Mouse (Mus musculus) testis, postnatal 14 days (tissue): ENCODE results near the gene Mtss1l.

Source experiments
- DNase-seq: peaks from one replicate; pipeline ENCODE4 v3.0.0; 2021; ENCODE audit warnings: low spot score

Gene Mtss1l

GRCm38 (mm10) chr8:110706288-110706870 is 14.9 kb upstream of the Mtss1l start:
- DNase-seq = no peak

- no peak for DNase-seq
These were observed 12.8 kb upstream of the Mtss1l start for GRCm38 (mm10) chr8:110708429-110708828.

- no peak for DNase-seq
These were observed 10.7 kb upstream of the Mtss1l start for GRCm38 (mm10) chr8:110710593-110710992.

GRCm38 (mm10) chr8:110711271-110711934 is 9.9 kb upstream of the Mtss1l start:
- no peak for DNase-seq

DNA sequence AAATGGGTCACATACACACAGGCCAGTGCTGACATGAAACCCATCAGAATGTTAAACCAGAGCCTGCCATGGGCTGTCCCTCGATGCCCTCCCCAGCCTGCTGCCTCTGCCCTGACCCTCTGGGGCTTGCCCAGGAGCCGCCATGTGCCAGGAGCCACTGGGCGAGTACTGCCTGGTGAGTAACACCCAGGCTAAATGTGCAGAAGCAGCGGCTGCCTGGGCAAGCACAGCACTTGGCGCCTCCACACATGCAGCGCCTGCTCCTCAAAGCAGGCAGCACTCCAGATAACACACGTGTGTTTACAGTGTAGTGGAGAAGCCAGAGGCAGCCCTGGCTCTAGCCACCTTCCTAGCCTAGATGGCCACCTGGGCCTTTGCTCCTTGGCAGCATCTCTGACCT is 8.2 kb upstream of the Mtss1l start:
- DNase-seq = no peak

DNA sequence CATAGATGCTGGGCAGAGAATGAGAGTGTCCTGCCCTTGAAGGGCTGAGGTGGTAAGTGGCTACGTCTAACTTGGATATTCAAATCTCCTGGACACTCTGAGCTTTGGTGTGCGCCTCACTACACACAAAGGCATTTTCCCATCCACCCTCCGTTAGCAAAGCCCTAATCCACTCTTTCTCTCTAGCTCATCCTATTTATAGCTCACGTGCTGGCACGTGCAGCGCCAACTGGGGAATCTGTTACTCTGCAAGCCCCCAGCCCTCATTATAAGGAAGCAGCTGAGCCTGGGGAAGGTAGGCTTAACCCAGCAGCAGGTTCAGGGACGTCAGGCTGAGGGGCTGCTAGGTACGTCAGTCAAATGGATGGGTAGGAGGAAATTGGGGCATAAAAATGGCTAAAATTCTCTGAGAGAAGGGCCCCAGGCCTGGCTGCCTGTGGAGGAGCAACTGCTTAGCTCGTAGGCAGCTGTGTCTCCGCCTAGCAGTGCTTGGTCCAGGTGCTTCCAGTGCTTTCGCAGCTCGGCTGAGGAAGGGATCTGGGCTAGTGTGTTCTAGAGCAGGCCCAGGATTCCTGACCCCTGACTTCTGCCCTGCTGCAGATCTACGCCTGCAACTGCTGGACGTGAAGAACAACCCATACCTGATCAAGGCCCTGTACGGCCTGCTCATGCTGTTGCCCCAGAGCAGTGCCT is 6.3 kb upstream of the Mtss1l start:
- DNase-seq = no peak

- DNase-seq = no peak
These were observed 5.2 kb upstream of the Mtss1l start for GRCm38 (mm10) chr8:110716075-110716474.

- no peak for DNase-seq
These were observed 4.1 kb upstream of the Mtss1l start for GRCm38 (mm10) chr8:110717131-110717530.

DNA sequence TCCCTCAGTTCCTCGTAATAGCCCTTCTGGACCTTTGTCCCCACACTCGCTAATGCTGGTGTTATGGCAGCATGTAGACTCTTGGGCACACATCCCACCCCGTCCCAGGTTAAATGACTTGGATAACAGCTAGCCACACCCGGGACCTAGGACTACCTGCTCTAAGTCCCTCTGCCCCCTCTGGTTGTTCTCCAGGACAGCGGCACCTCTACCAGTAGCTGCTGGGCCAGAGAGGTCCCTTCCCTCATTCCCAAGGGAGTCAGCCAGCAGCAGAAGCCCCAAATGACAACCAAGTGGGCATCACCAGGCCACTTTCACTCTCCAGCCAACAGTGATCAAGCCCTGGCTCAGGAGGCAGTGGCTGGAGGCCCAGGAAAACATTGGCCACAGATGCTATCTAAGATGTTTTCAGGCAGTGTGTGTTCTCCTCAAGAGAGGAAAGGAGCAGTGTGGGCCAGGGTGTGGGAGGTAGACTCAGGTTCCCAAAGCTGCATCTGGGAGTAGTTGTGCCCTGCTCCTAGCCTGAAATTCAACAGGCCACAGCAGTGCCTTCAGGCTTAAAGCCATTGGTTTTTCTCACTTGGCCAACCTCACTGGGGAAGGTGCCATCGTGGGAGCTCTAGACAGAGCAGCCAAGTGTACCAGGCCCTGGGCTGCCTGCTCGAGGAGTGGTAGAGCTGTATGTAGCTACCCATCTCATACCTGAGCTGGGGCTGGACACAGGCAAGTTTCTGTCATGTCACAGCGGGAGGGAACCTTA is 2.9 kb upstream of the Mtss1l start:
- no peak for DNase-seq

DNA sequence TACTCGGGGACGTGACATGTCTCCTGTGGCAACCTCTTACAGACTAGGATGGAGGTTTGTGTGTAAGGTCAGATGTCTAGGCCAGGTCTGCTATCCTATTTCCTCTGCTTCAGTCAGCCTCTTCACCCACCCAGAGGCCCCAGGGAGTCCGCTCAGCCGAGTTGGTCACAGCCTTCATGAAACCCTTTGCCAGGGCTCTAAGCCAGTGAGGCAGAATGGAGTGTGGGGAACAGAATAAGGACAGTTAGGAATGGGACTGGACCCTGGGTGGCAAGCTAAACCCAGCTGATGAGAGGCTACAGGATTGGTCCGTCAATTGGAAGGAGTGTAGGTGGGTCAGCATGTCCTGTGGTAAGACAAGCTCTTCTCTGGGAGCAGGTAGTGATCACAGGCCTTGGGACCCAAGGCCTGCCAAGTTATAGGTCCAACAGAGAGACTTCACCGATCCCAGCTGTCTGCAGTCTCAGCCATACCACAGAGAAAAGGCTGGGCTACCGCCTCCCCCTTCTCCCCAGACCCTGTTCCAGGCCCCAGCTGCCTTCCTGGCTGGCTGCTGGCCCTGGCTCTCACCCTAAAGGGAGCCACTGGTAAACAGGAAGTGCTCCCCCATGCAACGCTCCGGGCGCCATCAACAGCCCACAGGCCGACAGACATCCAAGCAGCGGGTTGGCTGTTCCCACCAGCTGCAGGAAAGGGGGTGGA is 2.2 kb upstream of the Mtss1l start:
- no peak for DNase-seq

DNA sequence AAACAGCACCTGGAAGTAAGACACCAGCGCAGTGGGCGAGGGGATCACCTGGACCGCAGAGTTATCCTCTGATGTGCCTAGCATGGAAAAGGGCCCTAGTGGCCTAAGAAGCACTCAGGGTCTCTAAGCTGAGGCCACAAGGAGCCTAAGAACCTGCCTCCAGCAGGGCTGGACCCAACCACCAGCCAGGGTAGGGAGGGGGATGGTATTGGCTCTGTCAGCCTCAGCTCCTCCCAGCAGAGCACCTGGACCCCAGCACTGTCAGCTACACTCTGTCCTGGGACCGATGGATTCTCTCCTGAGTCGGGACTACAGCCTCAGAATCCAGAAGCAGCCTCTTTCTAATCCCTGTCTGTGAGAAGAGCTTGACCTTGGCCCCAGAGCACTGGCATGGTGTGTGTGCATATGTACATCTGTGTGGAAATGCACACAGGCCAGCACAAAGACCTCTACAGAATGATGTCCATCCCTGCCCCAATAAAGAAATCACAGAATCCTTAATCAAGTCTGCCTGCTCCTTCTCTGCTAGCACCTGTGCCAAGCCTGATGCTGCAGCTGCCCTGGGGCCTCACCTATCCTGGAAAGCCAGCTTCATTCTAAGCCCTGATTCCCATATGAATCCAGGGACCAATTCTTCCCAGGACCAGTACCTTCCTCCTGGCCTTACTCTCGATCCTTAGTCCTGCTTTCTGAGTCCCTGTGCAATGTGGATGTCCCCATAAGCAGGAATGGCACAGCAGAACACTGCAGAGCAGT is 1.2 kb upstream of the Mtss1l start:
- no peak for DNase-seq

DNA sequence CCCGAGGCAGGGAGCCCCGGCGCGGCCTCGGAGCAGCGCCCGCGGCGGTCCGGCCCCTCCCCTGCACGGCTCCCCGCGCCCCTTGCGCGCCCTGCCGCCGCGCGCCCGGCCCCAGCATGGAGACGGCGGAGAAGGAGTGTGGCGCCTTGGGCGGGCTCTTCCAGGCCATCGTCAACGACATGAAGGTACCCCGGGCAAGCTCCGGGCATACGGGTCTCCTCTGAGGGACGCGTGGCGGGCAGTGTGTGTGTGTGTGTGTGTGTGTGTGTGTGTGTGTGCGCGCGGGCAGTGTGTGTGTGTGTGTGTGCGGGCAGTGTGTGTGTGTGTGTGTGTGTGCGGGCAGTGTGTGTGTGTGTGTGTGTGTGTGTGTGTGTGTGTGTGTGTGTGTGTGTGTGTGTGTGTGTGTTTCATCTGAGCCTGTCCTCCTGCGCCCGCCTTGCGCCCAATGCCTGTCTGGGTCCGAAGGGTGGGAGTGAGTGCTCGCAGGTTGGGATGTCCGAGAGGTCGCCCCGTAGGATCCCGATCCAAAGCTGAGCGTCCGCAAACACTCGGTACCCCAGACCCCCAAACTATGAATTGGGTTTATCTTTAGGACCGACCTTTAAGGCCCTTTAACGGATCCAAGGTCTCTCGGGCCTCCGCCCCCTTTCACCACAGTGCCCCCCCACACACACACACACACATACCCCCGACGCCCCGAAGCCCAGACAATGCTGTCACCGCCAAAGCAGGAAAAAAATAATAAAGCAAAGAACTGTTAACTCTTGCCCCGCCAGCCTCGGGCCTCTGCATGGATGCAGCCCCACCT is 534 bp downstream of the Mtss1l start:
- no peak for DNase-seq

DNA sequence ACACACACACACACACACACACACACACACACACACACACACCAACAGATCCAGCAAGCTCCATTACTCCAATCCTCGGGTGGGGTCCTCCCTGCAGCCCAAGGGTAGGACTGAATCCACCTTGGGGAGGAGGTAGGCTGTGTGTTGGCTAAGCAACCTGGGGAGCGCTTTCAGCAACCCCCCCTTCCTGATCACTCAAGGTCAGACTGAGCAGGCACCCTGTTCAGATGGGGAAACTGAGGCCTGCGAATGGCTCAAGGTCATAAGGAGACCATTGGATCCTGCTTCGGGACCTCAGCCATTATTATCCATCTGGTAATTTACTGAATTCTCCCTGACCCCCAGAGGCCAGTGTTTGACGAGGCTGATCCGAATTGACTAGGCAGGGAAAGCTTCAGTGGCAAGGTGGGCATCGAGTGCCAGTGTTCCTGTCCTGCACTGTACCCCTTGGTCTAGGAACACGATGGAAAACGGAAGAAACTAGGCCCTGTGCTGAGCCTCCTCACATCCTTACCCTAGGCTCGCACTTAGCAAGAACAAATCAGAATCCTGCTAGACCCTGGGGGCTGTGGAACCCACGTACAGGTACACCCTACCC is 1.2 kb downstream of the Mtss1l start:
- no peak for DNase-seq

GRCm38 (mm10) chr8:110724493-110724892 is 3.2 kb downstream of the Mtss1l start:
- no peak for DNase-seq

GRCm38 (mm10) chr8:110725084-110725838 is 4.0 kb downstream of the Mtss1l start:
- DNase-seq = no peak

DNA sequence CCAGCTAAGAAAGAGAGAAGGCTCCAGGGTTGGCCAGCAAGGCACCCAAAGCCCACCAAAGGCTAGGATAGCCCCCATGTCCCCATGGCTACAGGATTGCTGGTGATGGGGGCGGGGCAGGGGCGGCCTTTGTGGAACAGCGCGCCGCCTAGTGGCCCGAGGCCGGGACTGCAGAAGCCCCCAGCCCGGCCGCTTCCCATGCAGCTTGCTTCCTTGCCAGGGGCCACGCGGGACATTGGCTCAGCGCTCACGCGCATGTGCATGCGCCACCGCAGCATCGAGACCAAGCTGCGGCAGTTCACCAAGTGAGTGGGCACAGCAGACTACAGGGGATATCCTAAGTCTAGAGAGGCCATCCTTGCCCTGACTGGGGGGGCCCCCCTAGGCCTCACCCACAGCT is 5.6 kb downstream of the Mtss1l start:
- peak; percentile 65 for DNase-seq

DNA sequence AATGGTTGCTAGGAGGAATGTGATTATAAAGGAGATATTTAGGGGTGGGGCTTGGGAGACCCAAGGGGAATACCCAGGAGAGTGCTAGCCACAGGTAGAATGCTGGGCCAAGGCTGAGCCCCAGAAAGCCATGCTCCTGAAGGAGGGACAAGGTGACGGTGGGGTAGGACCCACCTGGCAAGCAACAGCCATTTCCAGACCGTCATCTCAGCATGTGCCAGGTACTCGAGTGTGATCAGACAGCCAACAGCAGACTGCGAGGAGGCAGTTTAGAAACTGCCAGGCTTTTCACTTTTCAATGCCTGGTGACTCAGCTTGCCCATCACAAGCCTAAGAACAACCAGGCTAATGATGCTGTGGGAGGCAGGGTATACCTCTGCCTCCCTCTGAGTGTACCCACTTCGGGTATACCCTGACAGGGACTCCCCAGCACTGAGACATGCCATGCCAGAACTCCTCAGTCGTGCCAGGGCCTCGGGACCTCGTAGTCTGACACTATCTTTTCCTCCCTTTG is 10.1 kb downstream of the Mtss1l start:
- DNase-seq = no peak

GRCm38 (mm10) chr8:110733036-110733435 is 11.8 kb downstream of the Mtss1l start:
- DNase-seq = no peak

GRCm38 (mm10) chr8:110738591-110739195 is 17.4 kb downstream of the Mtss1l start:
- DNase-seq = no peak
